Mouse (Mus musculus): ENCODE data around the gene E130116L18Rik. TPM values are rescaled to one million over a fixed set of nuclear protein-coding genes. Genes with fewer than 3 reads are reported as not detected.
"Not testable (repeated sequence)": the region's sequence is repeated elsewhere in the genome, so short reads cannot be mapped to it uniquely, and the experiment has no call there.

Gene E130116L18Rik
- total RNA-seq, 4 experiments from 2014 or later: not detected

DNA sequence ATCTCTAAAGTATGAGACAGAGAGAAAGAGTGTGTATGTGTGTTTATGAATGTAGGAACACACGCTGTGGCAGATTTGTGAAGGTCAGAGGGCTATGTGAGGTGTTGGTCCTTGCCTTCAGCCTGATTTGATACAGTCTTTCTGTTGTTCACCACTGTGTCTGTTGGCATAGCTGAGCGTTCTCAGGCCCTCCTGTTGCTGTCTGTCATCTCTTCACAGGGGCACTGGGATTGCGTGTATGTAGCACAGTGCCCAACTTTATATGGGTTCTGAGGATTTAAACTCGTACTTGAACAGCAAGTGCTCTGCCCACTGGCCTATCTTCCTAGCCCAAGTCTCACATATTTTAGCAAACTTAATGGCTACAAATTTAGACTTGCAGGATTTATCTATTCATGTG is 39.4 kb downstream of the E130116L18Rik start:
- no peak for DNase-seq (ENCODE audit: low spot score in 2 of 2)

DNA sequence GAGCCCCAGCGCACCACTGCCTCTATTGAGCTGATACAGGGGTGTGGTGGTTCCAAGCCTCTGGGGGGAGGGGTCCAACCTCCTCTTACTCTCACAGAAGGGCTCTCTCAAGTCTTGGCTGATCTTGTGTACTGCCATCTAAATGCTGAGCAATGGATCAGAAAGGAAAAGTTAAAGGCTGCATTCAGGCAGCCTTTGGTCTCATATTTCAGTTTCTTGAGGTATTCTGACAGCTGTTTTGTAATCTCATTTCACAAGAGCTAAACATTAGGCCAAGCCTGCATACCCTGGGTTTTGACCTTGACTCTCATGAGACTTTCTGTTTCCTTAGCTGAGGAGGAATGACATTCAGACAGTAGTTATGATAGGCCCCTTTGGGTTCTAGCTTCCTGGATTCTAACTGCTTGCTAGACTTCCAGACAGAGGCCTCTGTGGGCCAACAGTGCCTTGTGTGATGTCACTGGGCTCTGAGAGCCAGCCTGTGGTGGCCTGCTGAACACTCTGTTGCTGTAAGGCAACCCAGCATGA is 41.9 kb downstream of the E130116L18Rik start, which contains the start of gene Galntl5:
TSS of gene Galntl5 (plus strand) at position 457 of the 528 bp plus-strand sequence.
- DNase-seq (ENCODE audit: low spot score in 2 of 2): no peak

DNA sequence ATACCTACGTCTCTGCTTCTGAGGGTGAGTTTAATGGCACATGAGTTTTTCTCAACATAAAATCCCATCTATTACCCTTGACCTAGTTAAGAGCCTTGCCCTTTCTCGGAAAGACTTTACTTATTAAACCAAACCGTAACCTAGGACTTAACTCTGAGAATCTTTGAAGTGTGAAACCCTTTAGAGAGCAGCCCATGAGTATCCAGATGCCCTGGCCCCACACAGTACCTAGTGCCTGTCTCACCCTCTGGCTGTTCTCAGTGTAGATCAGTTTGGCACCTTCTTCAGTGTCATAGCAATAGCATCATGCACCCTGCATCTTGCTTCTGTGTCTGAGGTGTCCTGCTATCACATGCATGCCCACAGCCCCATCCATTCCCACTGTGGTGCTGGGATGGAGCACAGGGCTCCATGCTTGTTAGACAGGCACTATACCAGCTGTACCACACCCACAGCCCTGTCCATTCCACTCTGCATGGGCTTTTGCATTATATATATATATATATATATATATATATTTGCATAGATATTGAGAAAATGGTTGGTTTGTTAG is 42.9 kb downstream of the E130116L18Rik start:
- DNase-seq (ENCODE audit: low spot score in 2 of 2): no peak

DNA sequence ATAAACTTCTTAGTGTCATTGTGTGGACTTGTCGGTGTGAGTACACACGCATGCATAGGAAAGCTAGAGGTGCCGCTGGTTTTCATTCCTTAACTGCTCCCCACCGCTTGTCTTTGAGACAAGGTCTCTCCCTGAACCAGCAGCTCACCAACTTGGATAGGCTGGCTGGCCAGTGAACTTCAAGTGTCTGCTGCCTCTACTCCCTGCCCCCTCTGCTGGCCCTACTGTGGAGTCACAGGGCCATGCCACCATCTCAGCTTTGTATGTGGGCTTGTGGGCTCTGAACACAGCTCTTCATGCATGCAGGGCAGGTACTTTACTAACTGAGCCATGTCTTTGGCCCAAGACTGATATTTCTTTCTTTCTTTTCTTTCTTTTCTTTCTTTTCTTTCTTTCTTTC is 43.7 kb downstream of the E130116L18Rik start:
- DNase-seq (ENCODE audit: low spot score in 2 of 2): no peak

DNA sequence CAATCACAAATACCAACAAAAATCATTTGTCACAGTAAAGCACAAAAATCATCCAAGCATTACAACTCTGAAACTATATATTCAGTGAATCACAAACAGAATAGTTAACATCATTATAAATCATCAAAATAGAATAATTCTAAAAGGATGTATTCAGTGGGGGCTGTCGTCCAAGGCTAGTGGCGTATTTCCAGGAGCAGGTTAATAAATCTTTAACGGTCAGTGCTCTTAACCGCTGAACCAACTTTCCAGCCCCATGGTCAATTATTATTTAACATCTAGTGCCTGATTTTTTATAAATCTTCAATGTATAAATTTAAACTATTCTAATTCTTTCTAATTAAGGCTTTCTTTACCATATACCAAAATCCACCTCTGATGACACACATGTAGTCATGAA is 44.4 kb downstream of the E130116L18Rik start:
- DNase-seq (ENCODE audit: low spot score in 2 of 2): not testable (repeated sequence)

DNA sequence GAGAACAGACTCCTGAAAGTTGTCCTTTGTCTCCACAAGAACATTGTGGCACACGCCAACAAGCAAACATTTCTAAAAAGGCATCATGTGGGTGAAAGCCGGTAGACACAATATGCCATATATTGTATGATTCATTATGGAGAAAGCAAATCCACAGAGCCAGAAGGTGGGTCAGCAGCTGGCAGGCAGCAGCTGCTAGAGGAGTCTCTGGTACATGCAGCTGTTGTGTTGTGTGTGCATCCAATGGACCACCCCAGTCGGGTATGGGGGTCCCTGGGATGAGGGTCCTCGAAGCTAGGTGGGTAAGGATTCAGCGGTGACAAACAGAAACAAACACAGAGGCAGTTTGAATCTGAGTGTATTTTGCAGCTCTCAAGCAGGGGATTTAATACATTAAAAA is 45.0 kb downstream of the E130116L18Rik start:
- not testable (repeated sequence) for DNase-seq (ENCODE audit: low spot score in 2 of 2)

Other genes with a start within 250 kb of the E130116L18Rik start
- gene Prkag2, start 122.5 kb downstream of the E130116L18Rik start, total RNA-seq (2022): 10 to 100 TPM in 1 of 4 experiments, 1 to 10 TPM in 3; 8.2 to 10.7 (median 9.1) TPM
- gene Galntl5, start 41.7 kb downstream of the E130116L18Rik start, total RNA-seq (2022): not detected
- 10 to 100 TPM in 2 of 4 experiments, 1 to 10 TPM in 2; 9.4 to 12.8 (median 10.3) TPM for gene Galnt11, start 1.2 kb downstream of the E130116L18Rik start, total RNA-seq (2022)